Mouse (Mus musculus): ENCODE measurements around the gene Cilp.
"Not testable (repeated sequence)": the region's sequence is repeated elsewhere in the genome, so short reads cannot be mapped to it uniquely, and the experiment has no call there.

DNA sequence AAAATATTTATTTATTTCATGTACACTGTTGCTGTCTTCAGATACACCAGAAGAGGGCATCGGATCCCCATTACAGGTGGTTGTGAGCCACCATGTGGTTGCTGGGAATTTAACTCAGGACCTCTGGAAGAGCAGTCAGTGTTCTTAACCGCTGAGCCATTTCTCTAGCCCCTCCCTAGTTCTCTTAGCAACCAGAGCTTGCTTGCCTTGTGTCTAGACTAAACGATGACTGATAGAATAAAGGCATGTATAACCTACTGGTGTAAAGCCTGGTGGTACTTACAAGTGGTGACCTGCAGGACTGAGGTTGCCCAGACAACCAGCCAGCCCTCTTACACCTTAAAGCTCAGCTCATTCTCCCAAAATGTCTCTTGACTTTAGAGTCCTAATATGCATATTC is 9.9 kb downstream of the Cilp start:
- not testable (repeated sequence) for TF ChIP-seq CHD2 (IDR thresholded peaks at IDR 0.05; ENCODE audit: low read depth, low read length); MAFK (IDR thresholded peaks at IDR 0.05; ENCODE audit: insufficient read depth, low read depth, low read length)
